Mouse (Mus musculus): ENCODE data around the gene Mdm4.

The Mdm4 gene

GRCm38 (mm10) chr1:133030461-133030860 lies at the start of gene Mdm4:
Gene Mdm4 (minus strand): TSS chr1:133030561.
- DNase-seq, result no peak

- DNase-seq, result peak; percentile 78
These were observed 49.8 kb upstream of the Mdm4 start for GRCm38 (mm10) chr1:133080079-133080561.

- peak; percentile 63 for DNase-seq
These were observed 49.1 kb upstream of the Mdm4 start for GRCm38 (mm10) chr1:133079509-133079908.

GRCm38 (mm10) chr1:133078338-133078727 lies 48.0 kb upstream of the Mdm4 start:
- no peak for DNase-seq

- peak; percentile 56 for DNase-seq
These were observed 47.4 kb upstream of the Mdm4 start for GRCm38 (mm10) chr1:133077606-133078337.

- DNase-seq, result peak; percentile 39
These were observed 46.5 kb upstream of the Mdm4 start for GRCm38 (mm10) chr1:133076681-133077514.

- DNase-seq, result no peak
These were observed 45.5 kb upstream of the Mdm4 start for GRCm38 (mm10) chr1:133075651-133076400.

- no peak for DNase-seq
These were observed 44.2 kb upstream of the Mdm4 start for GRCm38 (mm10) chr1:133074541-133074940.

- no peak for DNase-seq
These were observed 43.0 kb upstream of the Mdm4 start for GRCm38 (mm10) chr1:133073327-133073856.

GRCm38 (mm10) chr1:133071666-133072381 lies 41.5 kb upstream of the Mdm4 start:
- DNase-seq, result no peak

- no peak for DNase-seq
These were observed 39.8 kb upstream of the Mdm4 start for GRCm38 (mm10) chr1:133070157-133070556.

GRCm38 (mm10) chr1:133069275-133070120 lies 39.1 kb upstream of the Mdm4 start:
- no peak for DNase-seq

- no peak for DNase-seq
These were observed 38.4 kb upstream of the Mdm4 start for GRCm38 (mm10) chr1:133068669-133069274.

- no peak for DNase-seq
These were observed 37.9 kb upstream of the Mdm4 start for GRCm38 (mm10) chr1:133068268-133068667.

- DNase-seq, result no peak
These were observed 32.8 kb upstream of the Mdm4 start for GRCm38 (mm10) chr1:133063164-133063563.

- no peak for DNase-seq
These were observed 30.3 kb upstream of the Mdm4 start for GRCm38 (mm10) chr1:133060681-133061080.

- DNase-seq, result no peak
These were observed 29.2 kb upstream of the Mdm4 start for GRCm38 (mm10) chr1:133059592-133059991.

GRCm38 (mm10) chr1:133057345-133058034 lies 27.1 kb upstream of the Mdm4 start:
- DNase-seq, result no peak

- no peak for DNase-seq
These were observed 24.0 kb upstream of the Mdm4 start for GRCm38 (mm10) chr1:133054326-133054725.

GRCm38 (mm10) chr1:133053034-133053433 lies 22.7 kb upstream of the Mdm4 start:
- no peak for DNase-seq
